Mouse (Mus musculus): ENCODE data around the gene Strbp. TPM values are rescaled to one million over a fixed set of nuclear protein-coding genes. Genes with fewer than 3 reads are reported as not detected.

The Strbp gene
- 6.0 TPM for polyA plus RNA-seq (2017; shearing (Covaris generic))

DNA sequence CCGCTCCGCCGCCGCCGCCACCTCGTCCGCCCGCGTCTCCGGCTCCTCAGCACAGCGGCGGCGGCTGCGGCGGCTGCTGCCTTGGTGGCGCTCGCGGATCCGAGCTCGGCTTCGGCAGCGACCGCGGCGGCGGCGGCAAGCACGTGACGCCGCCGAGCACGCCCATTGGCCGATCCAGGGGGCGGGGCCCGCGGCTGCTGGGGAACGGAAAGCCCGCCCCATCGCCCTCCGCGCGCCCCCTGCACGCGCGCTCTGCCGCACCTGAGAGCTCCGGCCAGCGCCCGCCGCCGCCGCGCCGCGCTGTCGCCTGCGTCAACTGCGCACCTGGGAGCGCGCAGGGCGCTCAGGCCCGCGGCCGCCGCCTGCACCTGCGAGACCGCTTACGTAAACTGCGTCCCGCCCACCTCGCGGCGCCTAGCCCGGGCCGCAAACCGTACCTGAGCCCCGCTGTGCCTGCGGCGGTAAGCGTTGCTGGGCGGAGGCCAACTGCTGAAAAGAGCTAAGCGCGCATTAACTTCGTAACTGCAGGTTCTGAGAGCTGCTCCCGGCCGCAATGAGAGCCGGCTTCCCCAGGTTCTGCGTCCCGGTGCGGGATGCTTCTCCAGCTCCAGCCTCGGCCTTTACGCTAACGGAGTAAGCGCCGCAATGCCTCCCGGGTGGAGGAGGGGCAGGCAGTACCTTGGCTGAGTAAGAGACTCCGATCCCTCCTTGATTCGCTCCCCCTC, at the start of gene Strbp:
Gene Strbp (minus strand): TSS at position 630 of the 725 bp plus-strand sequence.

DNA sequence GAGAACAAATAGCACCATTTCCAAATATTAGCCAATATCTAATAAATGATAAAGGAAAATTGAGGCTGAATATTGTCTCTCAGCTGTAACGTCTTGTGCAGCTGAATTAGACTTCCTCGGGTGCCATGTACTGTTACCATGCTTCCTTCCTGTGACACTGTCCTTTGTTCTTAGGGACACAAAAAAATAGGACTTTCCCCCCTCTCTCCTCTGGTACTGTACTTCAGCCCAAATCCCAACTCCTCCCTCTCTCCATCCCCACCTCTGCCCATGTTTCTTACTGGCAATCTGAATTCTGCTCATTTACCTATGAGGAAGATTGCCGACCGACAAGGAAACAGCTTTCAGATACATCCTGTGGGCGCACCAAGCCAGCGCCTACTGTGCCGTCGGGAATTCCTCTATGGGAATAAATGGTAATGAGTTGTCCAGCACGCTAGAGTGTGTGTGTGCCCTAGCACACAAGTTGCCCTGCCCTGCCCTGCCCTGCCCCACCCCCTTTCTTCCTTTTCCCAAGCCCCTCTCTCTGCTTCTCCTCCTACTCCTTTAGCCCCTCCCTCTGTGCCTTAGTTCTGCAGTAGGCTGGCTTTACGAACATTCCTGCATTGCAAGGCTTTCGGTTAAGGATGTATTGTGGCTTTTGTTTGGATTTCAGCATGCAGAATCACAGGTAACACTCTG, 187.5 kb downstream of the Strbp start, which contains the start of gene Gpr21:
Gene Gpr21 (plus strand): TSS at position 303 of the 681 bp plus-strand sequence.

DNA sequence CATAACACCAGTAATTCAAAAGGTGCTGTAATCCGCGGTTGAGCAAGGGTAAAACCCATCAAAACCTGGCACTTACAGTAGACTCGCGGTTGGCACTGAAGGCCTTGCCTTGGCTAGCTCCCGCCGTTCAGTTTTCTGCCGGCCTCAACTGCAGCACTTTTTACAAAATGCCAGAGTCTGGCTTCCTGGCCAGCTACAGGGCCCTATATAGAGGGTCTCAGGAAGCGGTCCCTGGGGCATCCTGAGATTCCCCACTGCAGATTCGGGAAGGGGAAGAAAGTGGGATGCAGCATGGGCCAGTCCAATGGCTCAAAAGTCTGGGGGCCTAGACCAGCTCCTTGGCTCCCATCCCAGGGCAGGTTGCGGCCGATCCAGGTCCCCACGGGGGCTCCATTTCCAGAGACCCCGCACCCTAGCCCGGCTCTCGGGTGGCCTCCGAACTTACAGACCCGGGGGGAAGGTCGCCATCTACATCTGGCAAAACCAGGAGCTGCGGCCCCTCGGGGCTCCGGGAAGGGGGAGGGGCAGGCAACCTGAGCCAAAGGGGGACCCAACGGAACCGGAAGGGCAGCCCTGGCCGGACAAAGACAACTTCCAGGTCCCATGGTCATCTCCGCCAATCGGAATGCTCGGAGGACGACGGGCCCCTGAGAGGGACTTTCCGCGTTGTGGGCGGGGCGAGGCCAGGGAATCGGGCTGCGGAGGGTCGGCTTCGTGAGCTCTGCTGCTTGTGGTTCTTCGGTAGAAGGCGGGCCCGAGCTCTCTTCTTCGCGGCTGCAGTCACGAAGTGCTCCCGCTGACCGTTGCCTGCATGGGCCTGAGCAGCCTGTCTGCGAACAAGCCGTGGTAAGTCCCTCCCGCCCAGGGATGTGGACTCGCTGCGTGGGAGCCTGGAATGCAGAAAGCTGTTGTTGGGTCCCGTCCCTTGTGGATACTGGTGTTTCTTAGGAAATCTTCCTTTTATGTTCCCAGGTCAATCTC, 260.8 kb downstream of the Strbp start, which contains the start of the genes Zbtb26, Zbtb6 and Rabgap1:
Gene Zbtb26 (minus strand): TSS at position 525 of the 981 bp plus-strand sequence.
Gene Zbtb6 (minus strand): TSS at position 561 of the 981 bp plus-strand sequence.
Gene Rabgap1 (plus strand): TSS at position 669 of the 981 bp plus-strand sequence.

Other genes with a start within 250 kb of the Strbp start
- gene Gpr21, start 187.5 kb downstream of the Strbp start, polyA plus RNA-seq (2017; shearing (Covaris generic)): 2.1 TPM
- gene Crb2, start 72.4 kb upstream of the Strbp start, polyA plus RNA-seq (2017; shearing (Covaris generic)): not detected